Mouse (Mus musculus) granulocyte monocyte progenitor cell, adult 5-6 weeks (primary cell): ENCODE measurements around the gene Ubxn6. TPM values are rescaled to one million over a fixed set of nuclear protein-coding genes. Genes with fewer than 3 reads are reported as not detected.

Source experiments
- ATAC-seq: replicated peaks from 2 replicates; pipeline ENCODE4 v1.8.0; 2016; ENCODE audit warnings: mild to moderate bottlenecking, moderate TSS enrichment, inconsistent platforms; ENCODE audit not compliant: poor library complexity, severe bottlenecking
- total RNA-seq, 2 experiments: library from RNA; stranded (forward) in 1 of 2; stranded (reverse) in 1 of 2; fragments of 200-712, 200-1000 nt in 1 of 2; fragments of >200 nt in 1 of 2; fragmentation: Nextera tagmentation in 1 of 2; gene quantifications; 2 replicates each; pipeline ENCODE4 v1.2.3; 2014 to 2017

Ubxn6 gene
- total RNA-seq, 2 experiments from 2014 or later: 21.3 to 26.1 TPM

GRCm38 (mm10) chr17:56057381-56058120, 17.3 kb downstream of the Ubxn6 start:
- ATAC-seq: no peak

- ATAC-seq: no peak
Observed at GRCm38 (mm10) chr17:56055945-56056678, 18.7 kb downstream of the Ubxn6 start.

- ATAC-seq: no peak
Observed at GRCm38 (mm10) chr17:56054938-56055337, 19.9 kb downstream of the Ubxn6 start.

- ATAC-seq: no peak
Observed at GRCm38 (mm10) chr17:56051369-56051768, 23.5 kb downstream of the Ubxn6 start.

GRCm38 (mm10) chr17:56040857-56041163, 34.0 kb downstream of the Ubxn6 start:
- ATAC-seq: no peak

GRCm38 (mm10) chr17:56040030-56040856, 34.6 kb downstream of the Ubxn6 start, which contains the start of gene Chaf1a:
Gene Chaf1a, plus strand, starts transcription at chr17:56040439.
- ATAC-seq: peak; percentile 71

GRCm38 (mm10) chr17:56039345-56039744, 35.5 kb downstream of the Ubxn6 start:
- ATAC-seq: no peak

GRCm38 (mm10) chr17:56038583-56039261, 36.1 kb downstream of the Ubxn6 start:
- no peak for ATAC-seq

GRCm38 (mm10) chr17:56036901-56037287, 37.9 kb downstream of the Ubxn6 start:
- no peak for ATAC-seq

- peak; percentile 75 for ATAC-seq
Observed at GRCm38 (mm10) chr17:56036176-56036900, 38.5 kb downstream of the Ubxn6 start, which contains the start of gene Sh3gl1. Gene Sh3gl1, minus strand, starts transcription at chr17:56036635.

- ATAC-seq: no peak
Observed at GRCm38 (mm10) chr17:56035216-56035615, 39.6 kb downstream of the Ubxn6 start.

- no peak for ATAC-seq
Observed at GRCm38 (mm10) chr17:56034726-56035100, 40.1 kb downstream of the Ubxn6 start.

GRCm38 (mm10) chr17:56034040-56034725, 40.6 kb downstream of the Ubxn6 start:
- ATAC-seq: no peak

- ATAC-seq: peak; percentile 41
Observed at GRCm38 (mm10) chr17:56032831-56033230, 42.0 kb downstream of the Ubxn6 start.

- no peak for ATAC-seq
Observed at GRCm38 (mm10) chr17:56032127-56032733, 42.6 kb downstream of the Ubxn6 start.

GRCm38 (mm10) chr17:56031431-56031830, 43.4 kb downstream of the Ubxn6 start:
- no peak for ATAC-seq

GRCm38 (mm10) chr17:56030919-56031318, 43.9 kb downstream of the Ubxn6 start:
- ATAC-seq: peak; percentile 75

- ATAC-seq: no peak
Observed at GRCm38 (mm10) chr17:56030238-56030870, 44.5 kb downstream of the Ubxn6 start.
